Mouse (Mus musculus): ENCODE data around the gene Gmppa. TPM values are rescaled to one million over a fixed set of nuclear protein-coding genes. Genes with fewer than 3 reads are reported as not detected.
A peak's percentile ranks its signal among the peaks of the same experiment; 100 is the strongest.

Gene Gmppa
- polyA plus RNA-seq, 1 experiment, result 70.6 TPM

GRCm38 (mm10) chr1:75458789-75459684 lies 23.3 kb downstream of the Gmppa start:
- Histone ChIP-seq H3K4me1 (ENCODE audit: control insufficient read depth, insufficient read depth, low read length) (no peaks in the 10 kb centered on the region), H3K4me3 (ENCODE audit: insufficient read depth, low read length) (no peak overlapping the region), H3K27ac (ENCODE audit: insufficient read depth, low read length) (peak overlapping the region; percentile 4; the same call in 1 of the 2 replicates)
- TF ChIP-seq POLR2A (IDR thresholded peaks at IDR 0.05; ENCODE audit: low read depth, low read length), result no peak

GRCm38 (mm10) chr1:75460297-75460696 lies 24.6 kb downstream of the Gmppa start:
- Histone ChIP-seq H3K4me1 (ENCODE audit: control insufficient read depth, insufficient read depth, low read length) (no peaks in the 10 kb centered on the region), H3K4me3 (ENCODE audit: insufficient read depth, low read length) (no peak overlapping the region), H3K27ac (ENCODE audit: insufficient read depth, low read length) (no peak overlapping the region)
- TF ChIP-seq CTCF (IDR thresholded peaks at IDR 0.05; ENCODE audit: borderline replicate concordance, insufficient read depth, low read length) (no peak), POLR2A (IDR thresholded peaks at IDR 0.05; ENCODE audit: low read depth, low read length) (no peak)

GRCm38 (mm10) chr1:75462636-75463035 lies 26.9 kb downstream of the Gmppa start:
- H3K4me1 ChIP-seq (ENCODE audit: control insufficient read depth, insufficient read depth, low read length), result no peaks in the 10 kb centered on the region
- TF ChIP-seq POLR2A (IDR thresholded peaks at IDR 0.05; ENCODE audit: low read depth, low read length), result no peak
- TF ChIP-seq CTCF (IDR thresholded peaks at IDR 0.05; ENCODE audit: borderline replicate concordance, insufficient read depth, low read length), result no peak
- no peak overlapping the region for H3K27ac ChIP-seq (ENCODE audit: insufficient read depth, low read length)
- no peak overlapping the region for H3K4me3 ChIP-seq (ENCODE audit: insufficient read depth, low read length)

GRCm38 (mm10) chr1:75463652-75464204 lies 28.0 kb downstream of the Gmppa start:
- TF ChIP-seq CTCF (IDR thresholded peaks at IDR 0.05; ENCODE audit: borderline replicate concordance, insufficient read depth, low read length) (no peak), POLR2A (IDR thresholded peaks at IDR 0.05; ENCODE audit: low read depth, low read length) (no peak)

GRCm38 (mm10) chr1:75467215-75467927 lies 31.6 kb downstream of the Gmppa start:
- no peak overlapping the region for H3K27ac ChIP-seq (ENCODE audit: insufficient read depth, low read length)
- no peak overlapping the region for H3K4me3 ChIP-seq (ENCODE audit: insufficient read depth, low read length)
- TF ChIP-seq POLR2A (IDR thresholded peaks at IDR 0.05; ENCODE audit: low read depth, low read length) (no peak), CTCF (IDR thresholded peaks at IDR 0.05; ENCODE audit: borderline replicate concordance, insufficient read depth, low read length) (peak; percentile 49; the same call in 1 of the 2 replicates)
- H3K4me1 ChIP-seq (ENCODE audit: control insufficient read depth, insufficient read depth, low read length), result no peaks in the 10 kb centered on the region

More at GRCm38 (mm10) chr1:75463652-75464204, 28.0 kb downstream of the Gmppa start:
- H3K4me3 ChIP-seq (ENCODE audit: insufficient read depth, low read length), result no peak overlapping the region
- no peaks in the 10 kb centered on the region for H3K4me1 ChIP-seq (ENCODE audit: control insufficient read depth, insufficient read depth, low read length)
- H3K27ac ChIP-seq (ENCODE audit: insufficient read depth, low read length), result no peak overlapping the region

GRCm38 (mm10) chr1:75469287-75469825 lies 33.6 kb downstream of the Gmppa start:
- no peak overlapping the region for H3K27ac ChIP-seq (ENCODE audit: insufficient read depth, low read length)
- TF ChIP-seq POLR2A (IDR thresholded peaks at IDR 0.05; ENCODE audit: low read depth, low read length), result no peak
- no peak for TF ChIP-seq CTCF (IDR thresholded peaks at IDR 0.05; ENCODE audit: borderline replicate concordance, insufficient read depth, low read length)
- no peaks in the 10 kb centered on the region for H3K4me1 ChIP-seq (ENCODE audit: control insufficient read depth, insufficient read depth, low read length)
- H3K4me3 ChIP-seq (ENCODE audit: insufficient read depth, low read length), result no peak overlapping the region

GRCm38 (mm10) chr1:75476441-75476840 lies 40.7 kb downstream of the Gmppa start:
- H3K4me3 ChIP-seq (ENCODE audit: insufficient read depth, low read length), result no peak overlapping the region
- no peak overlapping the region for H3K27ac ChIP-seq (ENCODE audit: insufficient read depth, low read length)
- TF ChIP-seq CTCF (IDR thresholded peaks at IDR 0.05; ENCODE audit: borderline replicate concordance, insufficient read depth, low read length) (no peak), POLR2A (IDR thresholded peaks at IDR 0.05; ENCODE audit: low read depth, low read length) (no peak)
- H3K4me1 ChIP-seq (ENCODE audit: control insufficient read depth, insufficient read depth, low read length), result peaks cover 5% of the 10 kb centered on the region

- TF ChIP-seq CTCF (IDR thresholded peaks at IDR 0.05; ENCODE audit: borderline replicate concordance, insufficient read depth, low read length) (peak; percentile 91), POLR2A (IDR thresholded peaks at IDR 0.05; ENCODE audit: low read depth, low read length) (no peak)
- H3K4me1 ChIP-seq (ENCODE audit: control insufficient read depth, insufficient read depth, low read length), result peaks cover 5% of the 10 kb centered on the region
- H3K4me3 ChIP-seq (ENCODE audit: insufficient read depth, low read length), result peak overlapping the region; percentile 79
- H3K27ac ChIP-seq (ENCODE audit: insufficient read depth, low read length), result no peak overlapping the region
Observed at GRCm38 (mm10) chr1:75477264-75477965, 41.7 kb downstream of the Gmppa start.

- H3K27ac ChIP-seq (ENCODE audit: insufficient read depth, low read length), result no peak overlapping the region
- H3K4me3 ChIP-seq (ENCODE audit: insufficient read depth, low read length), result peak overlapping the region; percentile 79
- peaks cover 5% of the 10 kb centered on the region for H3K4me1 ChIP-seq (ENCODE audit: control insufficient read depth, insufficient read depth, low read length)
- no peak for TF ChIP-seq POLR2A (IDR thresholded peaks at IDR 0.05; ENCODE audit: low read depth, low read length)
- no peak for TF ChIP-seq CTCF (IDR thresholded peaks at IDR 0.05; ENCODE audit: borderline replicate concordance, insufficient read depth, low read length)
Observed at GRCm38 (mm10) chr1:75477966-75478290, 42.2 kb downstream of the Gmppa start.

All from embryonic fibroblast, embryonic 13.5 days (primary cell).